Mouse (Mus musculus) stomach, postnatal 0 days (tissue): ENCODE data around the gene Ska2.

Experiments used
- CTCF ChIP-seq: IDR thresholded peaks from 2 replicates; pipeline ENCODE4 v1.5.1; 2016; ENCODE audit warnings: antibody characterized with exemption, low read depth, mild to moderate bottlenecking, moderate library complexity
- EP300 ChIP-seq: optimal IDR thresholded peaks from 2 replicates; pipeline ENCODE3; 2016; ENCODE audit warnings: antibody characterized with exemption

GRCm38 (mm10) chr11:87110172-87110909, 1.3 kb downstream of the Ska2 start:
- TF ChIP-seq CTCF (no peak), EP300 (no peak)
